Mouse (Mus musculus): ENCODE data around the gene Dcakd.

The Dcakd gene

GRCm38 (mm10) chr11:103046286-103046685 is 18.2 kb upstream of the Dcakd start:
- DNase-seq (ENCODE audit: low spot score): no peak

DNA sequence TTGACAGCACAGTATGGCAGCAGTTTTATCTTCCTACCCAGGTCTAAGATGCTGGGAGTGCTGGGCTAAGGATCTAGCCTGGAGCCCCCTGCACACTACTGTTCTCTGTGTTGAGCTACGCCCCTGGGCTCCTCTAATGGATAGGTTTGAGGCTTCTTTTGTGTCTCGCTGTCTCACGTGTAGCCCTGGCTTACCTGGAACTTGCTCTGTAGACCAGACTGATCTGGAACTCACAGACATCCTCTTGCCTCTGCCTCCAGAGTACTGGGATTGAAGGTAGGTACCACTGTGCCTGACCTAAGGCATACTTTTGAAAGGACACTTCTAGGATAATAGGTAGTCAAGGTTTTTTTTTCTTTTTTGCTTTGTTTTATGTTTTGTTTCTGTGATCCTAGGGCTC is 15.8 kb upstream of the Dcakd start:
- DNase-seq (ENCODE audit: low spot score): no peak

DNA sequence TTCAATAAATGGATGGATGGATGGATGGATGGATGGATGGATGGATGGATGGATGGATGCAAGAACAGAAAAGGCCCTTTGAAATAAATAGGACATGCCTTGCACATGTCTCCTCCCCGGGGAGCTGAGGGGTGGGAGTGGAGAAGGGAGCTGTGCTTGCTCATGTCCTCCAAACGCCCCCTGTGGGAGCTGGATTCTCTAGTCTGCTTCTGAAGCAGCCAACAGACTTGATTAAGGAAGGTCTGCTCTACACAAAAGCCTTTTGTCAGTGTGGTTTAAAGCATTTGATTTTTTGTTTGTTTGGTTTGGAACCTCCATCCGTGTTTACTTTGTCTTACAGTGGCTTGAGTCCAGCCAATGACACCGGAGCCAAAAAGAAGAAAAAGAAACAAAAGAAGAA is 14.7 kb upstream of the Dcakd start:
- no peak for DNase-seq (ENCODE audit: low spot score)

DNA sequence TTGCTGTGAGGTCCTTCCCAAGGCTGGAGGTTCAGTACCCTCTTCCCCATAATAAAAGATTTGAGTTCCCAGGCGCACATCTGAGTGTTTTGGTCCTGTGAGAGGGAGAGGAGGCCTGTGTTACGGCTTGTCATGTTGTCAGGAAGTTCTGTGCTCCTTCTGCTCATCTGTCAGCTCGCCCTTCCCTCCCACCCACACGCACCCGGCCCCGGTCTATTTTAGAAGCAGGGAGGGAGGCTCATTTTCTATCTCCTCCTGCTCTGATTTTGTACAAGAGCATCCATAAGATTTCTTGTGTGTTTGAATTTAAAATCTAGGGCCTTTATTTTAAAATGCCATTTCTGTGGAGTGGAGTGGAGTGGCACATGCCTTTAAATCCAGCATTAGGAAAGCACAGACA is 9.9 kb upstream of the Dcakd start:
- DNase-seq (ENCODE audit: low spot score): no peak

DNA sequence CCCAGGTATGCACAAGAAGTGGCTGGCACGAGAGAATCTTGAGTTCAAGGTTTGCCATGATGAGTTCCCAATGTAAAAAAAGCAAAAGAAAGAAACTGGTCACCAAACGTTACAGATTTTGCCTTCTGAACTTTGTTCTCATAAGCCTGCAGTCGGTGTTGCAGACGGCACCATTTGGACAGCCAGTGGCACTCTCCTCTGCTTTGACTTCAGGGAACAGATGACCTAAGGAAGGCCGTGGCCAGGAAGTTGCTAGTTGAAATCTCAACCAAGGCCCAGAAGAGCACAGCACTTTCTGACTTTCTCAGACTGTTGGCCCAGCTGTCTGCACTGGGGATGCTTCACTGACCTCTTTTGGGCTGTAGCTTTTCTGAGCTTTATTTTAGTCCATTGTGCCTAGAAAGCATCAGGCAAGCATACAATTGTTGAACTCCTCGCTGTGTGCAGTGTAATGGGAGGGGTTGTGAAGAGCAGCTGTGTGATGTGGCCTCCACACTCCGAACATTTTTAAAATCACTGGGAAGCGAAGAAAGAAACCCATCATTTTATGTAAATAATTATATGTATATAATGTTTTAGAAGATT is 8.8 kb upstream of the Dcakd start:
- no peak for DNase-seq (ENCODE audit: low spot score)

GRCm38 (mm10) chr11:103035007-103035406 is 6.9 kb upstream of the Dcakd start:
- no peak for DNase-seq (ENCODE audit: low spot score)

GRCm38 (mm10) chr11:103033030-103033429 is 4.9 kb upstream of the Dcakd start:
- DNase-seq (ENCODE audit: low spot score): no peak

DNA sequence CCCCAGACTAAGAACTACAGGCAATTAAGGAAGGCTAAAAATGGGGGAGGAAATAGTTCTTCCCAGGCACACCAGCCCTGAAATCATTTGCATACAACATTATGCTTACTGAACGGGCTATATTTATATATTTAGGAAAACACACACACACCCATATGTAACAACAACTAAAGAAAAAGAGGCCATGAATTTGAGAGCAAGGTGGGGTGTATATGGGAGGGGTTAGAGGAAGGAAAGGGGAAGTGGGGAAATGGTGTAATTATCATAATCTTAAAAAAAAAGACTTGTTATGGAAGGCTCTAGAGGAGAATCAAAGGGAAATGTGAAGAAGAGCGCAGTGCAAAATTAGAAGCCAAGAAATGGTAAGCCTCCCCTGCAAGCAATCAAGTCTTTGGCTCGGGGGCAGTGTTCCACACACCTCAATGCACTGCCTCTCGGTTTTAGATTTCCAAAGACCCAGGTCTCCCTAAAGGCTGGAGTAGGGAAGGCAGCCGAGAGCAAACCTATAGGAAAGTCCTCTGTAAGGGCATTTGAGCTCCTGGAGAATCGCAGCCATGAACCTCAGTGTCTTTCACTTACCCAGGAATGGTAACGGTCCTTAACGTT is 460 bp downstream of the Dcakd start:
- no peak for DNase-seq (ENCODE audit: low spot score)

GRCm38 (mm10) chr11:103026901-103027300 is 1.2 kb downstream of the Dcakd start:
- no peak for DNase-seq (ENCODE audit: low spot score)

- no peak for DNase-seq (ENCODE audit: low spot score)
These were observed 4.2 kb downstream of the Dcakd start for GRCm38 (mm10) chr11:103023974-103024373.

DNA sequence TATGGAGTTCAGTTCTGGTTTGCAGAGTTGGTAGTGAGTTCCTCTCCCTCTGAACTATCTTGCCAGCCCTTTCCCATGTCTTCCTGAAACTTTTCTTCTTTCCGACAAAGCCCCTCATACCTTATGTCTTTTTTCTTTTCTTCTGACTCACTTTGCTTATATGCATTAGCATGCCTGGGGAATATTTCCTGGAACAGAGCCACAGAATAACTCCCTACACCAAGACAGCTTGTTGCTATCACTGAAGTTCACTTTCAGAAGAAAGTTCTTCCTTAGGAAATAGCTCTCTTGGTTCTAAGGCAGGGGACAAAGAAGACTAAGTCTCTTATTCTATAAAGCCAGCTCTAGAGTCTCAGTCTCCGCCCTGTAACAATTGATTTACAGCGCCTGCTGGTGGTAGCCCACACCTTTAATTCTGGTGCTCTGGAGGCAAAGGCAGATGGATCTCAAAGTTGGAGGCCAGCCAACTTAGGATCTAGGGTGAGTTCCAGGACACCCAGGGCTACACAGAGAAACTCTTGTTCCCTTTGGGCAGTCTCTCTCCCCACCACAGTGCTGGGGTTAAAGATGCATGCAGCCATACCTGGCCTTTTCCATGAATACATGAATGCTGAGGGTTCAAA is 7.3 kb downstream of the Dcakd start:
- DNase-seq (ENCODE audit: low spot score): no peak

DNA sequence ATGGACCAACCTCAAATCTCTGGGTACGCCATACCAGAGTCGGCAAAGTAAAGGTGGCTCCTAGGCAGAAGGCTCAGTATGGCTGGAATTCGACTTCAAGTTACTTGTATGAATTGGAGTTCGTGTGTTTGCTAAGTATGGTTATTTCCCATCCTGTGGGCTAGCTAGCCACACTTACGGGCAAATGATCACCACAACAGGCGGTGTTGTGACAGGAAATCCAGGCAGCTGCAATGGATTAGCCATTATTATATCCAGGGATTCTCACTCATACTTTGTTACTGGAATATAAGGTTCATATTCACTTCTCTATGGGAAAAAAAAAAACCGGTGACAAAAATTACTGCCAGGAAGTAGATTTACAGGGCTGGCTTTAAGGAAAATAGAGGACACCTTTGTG is 8.8 kb downstream of the Dcakd start:
- DNase-seq (ENCODE audit: low spot score): no peak

DNA sequence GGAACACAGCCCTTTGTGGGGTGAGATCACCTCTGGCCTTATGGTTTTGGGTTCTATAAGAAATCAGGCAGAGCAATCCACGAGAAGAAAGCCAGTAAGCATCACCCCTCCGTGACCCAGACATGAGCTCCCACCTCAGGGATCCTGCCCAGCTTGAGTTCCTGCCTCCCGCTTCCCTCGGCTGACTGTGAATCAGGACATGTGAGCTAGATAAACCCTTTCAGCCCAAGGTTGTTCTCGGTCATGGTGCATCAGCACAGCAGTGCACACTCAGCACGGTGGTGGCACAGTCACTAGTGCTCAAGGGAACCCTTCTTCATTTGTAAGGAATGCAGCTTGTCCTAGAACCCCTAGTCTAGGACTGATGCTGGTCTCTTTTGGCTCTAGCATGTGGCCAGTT is 9.3 kb downstream of the Dcakd start:
- DNase-seq (ENCODE audit: low spot score): no peak

DNA sequence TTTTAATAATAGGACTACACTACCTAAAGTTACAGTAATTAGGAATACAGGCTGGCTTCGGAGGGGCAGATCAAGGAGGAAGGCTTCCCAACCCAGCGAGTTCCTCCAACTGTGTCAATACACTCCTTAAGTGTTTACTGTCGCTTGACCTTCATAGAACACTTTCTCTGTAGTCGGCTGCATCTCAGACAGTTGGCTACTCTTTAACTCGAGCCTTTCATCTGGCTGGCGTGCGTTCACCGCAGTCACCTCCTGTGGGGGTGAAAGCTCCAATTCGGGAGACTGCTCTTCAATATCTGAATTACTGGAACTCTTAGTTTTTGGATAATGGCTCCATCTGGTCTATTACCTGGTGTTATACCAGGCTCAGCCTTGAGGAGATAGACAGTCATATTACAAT is 10.5 kb downstream of the Dcakd start:
- DNase-seq (ENCODE audit: low spot score): no peak

DNA sequence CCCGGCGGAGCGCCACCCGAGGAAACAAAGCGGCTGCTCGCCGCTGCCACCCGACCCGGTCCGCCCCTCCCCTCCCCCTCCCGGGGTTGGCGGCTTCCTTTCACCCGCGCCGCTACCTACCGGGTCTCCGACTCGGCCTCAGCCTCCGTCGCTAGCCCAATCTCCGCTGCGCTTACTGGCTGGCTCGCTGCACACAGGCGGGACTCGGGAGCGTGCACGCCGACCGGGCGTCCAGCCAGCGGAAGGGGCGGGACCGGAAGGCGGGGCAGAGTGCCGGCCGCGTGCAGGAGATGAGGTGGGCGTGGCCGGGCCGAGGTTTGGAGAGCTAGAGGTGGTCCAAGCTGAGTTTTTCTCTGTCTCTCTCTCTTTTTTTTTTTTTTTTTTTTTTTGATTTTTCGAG is 11.2 kb downstream of the Dcakd start:
- DNase-seq (ENCODE audit: low spot score): peak; percentile 97

DNA sequence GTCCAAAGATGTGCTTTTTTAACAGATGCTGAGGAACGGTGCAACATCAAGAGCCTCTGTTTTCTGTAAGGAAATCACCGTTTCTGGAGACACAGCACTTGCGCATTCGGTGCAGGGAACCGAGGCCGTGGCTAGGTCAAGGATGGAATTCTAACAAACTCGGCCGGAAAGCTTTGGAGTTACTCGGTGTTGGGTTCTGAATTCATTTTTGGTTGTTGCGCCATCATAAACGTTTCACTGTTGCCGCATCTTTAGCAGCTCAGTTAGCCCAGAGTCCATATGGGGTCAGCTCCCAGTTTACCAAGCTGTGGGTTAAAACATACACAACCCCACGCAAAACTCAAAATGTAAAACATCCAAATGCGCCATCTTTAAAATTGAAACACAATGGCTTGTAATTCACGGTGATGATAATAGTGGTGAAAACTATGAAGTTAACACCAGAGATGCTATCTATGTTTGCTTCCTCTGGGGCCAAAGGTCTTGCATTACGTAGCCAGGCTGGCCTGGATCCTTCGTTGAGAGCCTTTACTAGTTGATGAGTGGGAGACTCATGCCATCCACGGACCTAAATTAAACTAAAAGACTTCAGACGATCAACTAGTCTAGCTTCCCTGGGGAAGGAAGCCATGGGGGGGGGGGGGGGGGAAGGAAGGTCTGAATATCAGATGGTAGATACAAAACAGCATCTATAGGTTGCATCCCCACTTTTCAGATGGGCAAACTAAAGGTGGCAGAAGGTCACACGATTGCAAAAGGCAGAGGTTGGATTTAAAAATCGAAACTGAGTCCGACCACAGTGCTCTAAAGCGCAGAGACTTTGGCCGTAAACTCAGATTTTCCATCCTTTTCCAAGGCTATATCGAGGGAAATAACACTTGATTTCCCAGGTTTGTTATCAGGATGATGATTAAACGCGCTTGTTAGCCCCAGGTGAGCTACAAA is 12.0 kb downstream of the Dcakd start:
- no peak for DNase-seq (ENCODE audit: low spot score)

DNA sequence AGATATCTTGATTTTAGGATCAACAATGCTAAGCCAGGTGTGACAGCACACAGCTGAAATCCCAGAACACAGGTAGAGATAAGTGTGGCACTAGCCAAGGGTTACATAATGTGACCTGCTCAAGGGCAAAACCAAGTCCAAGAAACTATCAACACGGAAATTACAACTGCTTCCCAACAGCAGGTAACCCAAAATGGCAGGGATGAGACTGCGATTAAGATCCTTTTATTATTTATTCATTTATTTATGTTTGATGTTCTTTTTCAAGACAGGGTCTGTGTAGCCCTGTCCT is 17.0 kb downstream of the Dcakd start:
- no peak for DNase-seq (ENCODE audit: low spot score)

DNA sequence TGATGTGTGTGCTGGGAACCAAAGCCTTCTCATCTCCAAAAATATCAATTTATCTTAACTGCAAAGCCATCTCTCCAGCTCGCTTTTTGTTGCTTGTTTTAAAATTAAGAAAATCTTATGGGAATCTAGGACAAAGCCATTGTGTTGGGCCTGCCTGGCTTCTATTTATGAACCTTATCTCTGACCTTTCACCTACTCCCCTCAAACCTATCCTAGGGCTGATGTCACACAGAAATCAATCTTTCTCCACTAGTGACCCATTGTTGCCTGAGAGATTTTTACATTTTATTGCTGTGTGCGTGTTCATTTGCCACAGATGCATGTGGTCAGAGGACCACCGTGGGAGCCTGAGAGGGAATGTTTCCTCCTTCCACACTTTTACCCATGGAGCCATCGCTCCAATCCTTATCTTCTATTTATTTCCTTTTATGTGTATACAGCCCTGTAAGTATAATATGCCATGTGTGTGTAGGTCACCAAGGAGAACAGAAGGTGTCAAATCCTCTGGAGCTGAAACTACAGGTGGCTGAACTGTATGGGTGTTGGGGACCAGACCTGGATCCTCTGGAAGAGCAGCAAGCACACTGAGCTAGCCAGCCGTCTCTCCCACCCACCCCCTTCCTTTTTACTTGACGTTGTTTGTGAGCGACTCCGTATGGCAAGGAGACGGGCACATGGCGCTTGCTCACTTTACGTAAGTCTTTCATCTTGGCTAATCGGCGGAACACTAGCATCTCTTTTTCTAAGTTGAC is 17.5 kb downstream of the Dcakd start:
- DNase-seq (ENCODE audit: low spot score): no peak

DNA sequence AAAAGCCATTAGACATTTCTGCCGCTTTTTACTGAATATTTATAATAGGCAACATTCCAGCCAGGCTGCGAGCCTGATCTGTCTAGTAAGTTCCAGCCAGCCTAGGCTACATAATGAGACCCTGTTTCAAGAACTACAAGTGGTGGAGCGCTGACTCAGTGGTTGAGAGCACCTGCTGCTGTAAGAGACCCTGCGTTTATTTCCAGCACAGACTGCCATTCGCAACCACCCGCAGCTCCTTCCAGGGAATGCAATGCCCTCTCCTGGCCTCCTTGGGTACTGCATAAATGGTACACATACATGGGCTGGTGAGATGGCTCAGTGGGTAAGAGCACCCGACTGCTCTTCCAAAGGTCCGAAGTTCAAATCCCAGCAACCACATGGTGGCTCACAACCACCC is 18.9 kb downstream of the Dcakd start:
- no peak for DNase-seq (ENCODE audit: low spot score)

DNA sequence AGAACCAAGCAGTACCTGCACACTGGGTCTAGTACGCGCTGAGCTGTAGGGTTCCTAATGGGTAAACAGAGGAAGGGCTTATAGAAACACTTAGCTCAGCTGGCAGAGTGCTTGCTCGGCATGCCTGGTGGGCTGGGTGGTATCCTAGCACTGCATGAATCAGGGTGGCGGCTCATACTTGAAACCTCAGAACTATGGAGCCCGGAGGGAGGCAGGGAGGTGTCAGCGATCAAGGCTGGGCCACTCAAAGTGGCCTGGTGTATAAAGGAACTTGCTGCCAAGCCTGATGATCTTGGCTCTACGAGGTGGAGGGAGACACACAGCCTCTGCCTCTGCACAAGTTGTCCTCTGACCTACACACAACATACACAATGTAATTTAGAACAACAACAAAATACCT is 19.6 kb downstream of the Dcakd start:
- no peak for DNase-seq (ENCODE audit: low spot score)

GRCm38 (mm10) chr11:103007001-103007340 is 21.2 kb downstream of the Dcakd start:
- DNase-seq (ENCODE audit: low spot score): no peak

GRCm38 (mm10) chr11:103006286-103007000 is 21.7 kb downstream of the Dcakd start:
- no peak for DNase-seq (ENCODE audit: low spot score)
